Mouse (Mus musculus): ENCODE measurements around the gene Crip1. TPM values are rescaled to one million over a fixed set of nuclear protein-coding genes. Genes with fewer than 3 reads are reported as not detected.
A peak's percentile ranks its signal among the peaks of the same experiment; 100 is the strongest.

The Crip1 gene
- 2,464 and 2,556 TPM in 2 replicates for total RNA-seq (2015)
- 1,998 and 2,176 TPM in 2 replicates for total RNA-seq (2017)

GRCm38 (mm10) chr12:113146112-113147057 lies at the start of gene Crip1:
TSS of gene Crip1 (plus strand) at chr12:113146316.
- peak; percentile 76 for ATAC-seq (ENCODE audit: poor library complexity, severe bottlenecking)

GRCm38 (mm10) chr12:113097040-113097439 lies 49.1 kb upstream of the Crip1 start:
- ATAC-seq (ENCODE audit: poor library complexity, severe bottlenecking), result no peak

- ATAC-seq (ENCODE audit: poor library complexity, severe bottlenecking), result peak; percentile 71
Measured at GRCm38 (mm10) chr12:113097749-113098281, 48.3 kb upstream of the Crip1 start, which contains the start of gene Mta1. TSS of gene Mta1 (plus strand) at chr12:113098278.

GRCm38 (mm10) chr12:113098530-113099151 lies 47.5 kb upstream of the Crip1 start:
- peak; percentile 12; the same call in 1 of the 2 replicates for ATAC-seq (ENCODE audit: poor library complexity, severe bottlenecking)

- ATAC-seq (ENCODE audit: poor library complexity, severe bottlenecking), result no peak
Measured at GRCm38 (mm10) chr12:113099470-113100237, 46.5 kb upstream of the Crip1 start.

GRCm38 (mm10) chr12:113100448-113101076 lies 45.6 kb upstream of the Crip1 start:
- no peak for ATAC-seq (ENCODE audit: poor library complexity, severe bottlenecking)

- ATAC-seq (ENCODE audit: poor library complexity, severe bottlenecking), result no peak
Measured at GRCm38 (mm10) chr12:113101251-113101960, 44.7 kb upstream of the Crip1 start.

GRCm38 (mm10) chr12:113102461-113102860 lies 43.7 kb upstream of the Crip1 start:
- ATAC-seq (ENCODE audit: poor library complexity, severe bottlenecking), result peak; percentile 69

GRCm38 (mm10) chr12:113103846-113104451 lies 42.2 kb upstream of the Crip1 start:
- no peak for ATAC-seq (ENCODE audit: poor library complexity, severe bottlenecking)

- no peak for ATAC-seq (ENCODE audit: poor library complexity, severe bottlenecking)
Measured at GRCm38 (mm10) chr12:113106386-113106785, 39.7 kb upstream of the Crip1 start.

- 0 out of 2 replicates have a peak, but pooled peaks have one; percentile 22 for ATAC-seq (ENCODE audit: poor library complexity, severe bottlenecking)
Measured at GRCm38 (mm10) chr12:113107431-113108124, 38.5 kb upstream of the Crip1 start.

GRCm38 (mm10) chr12:113108528-113109283 lies 37.4 kb upstream of the Crip1 start:
- ATAC-seq (ENCODE audit: poor library complexity, severe bottlenecking), result no peak

GRCm38 (mm10) chr12:113109801-113110200 lies 36.3 kb upstream of the Crip1 start:
- ATAC-seq (ENCODE audit: poor library complexity, severe bottlenecking), result no peak

GRCm38 (mm10) chr12:113114141-113114540 lies 32.0 kb upstream of the Crip1 start:
- ATAC-seq (ENCODE audit: poor library complexity, severe bottlenecking), result no peak

GRCm38 (mm10) chr12:113114856-113115538 lies 31.1 kb upstream of the Crip1 start:
- ATAC-seq (ENCODE audit: poor library complexity, severe bottlenecking), result no peak

GRCm38 (mm10) chr12:113119516-113120410 lies 26.4 kb upstream of the Crip1 start:
- ATAC-seq (ENCODE audit: poor library complexity, severe bottlenecking), result peak; percentile 89
